Mouse (Mus musculus): ENCODE measurements around the gene Kcnj4.
A peak's percentile ranks its signal among the peaks of the same experiment; 100 is the strongest.
"Not testable (repeated sequence)": the region's sequence is repeated elsewhere in the genome, so short reads cannot be mapped to it uniquely, and the experiment has no call there.

Kcnj4 gene

GRCm38 (mm10) chr15:79511553-79512320, 6.7 kb upstream of the Kcnj4 start:
- DNase-seq (ENCODE audit: low spot score in 2 of 2): peak; percentile 12 to 47

GRCm38 (mm10) chr15:79510425-79510824, 5.4 kb upstream of the Kcnj4 start:
- DNase-seq (ENCODE audit: low spot score in 2 of 2): no peak

- no peak for DNase-seq (ENCODE audit: low spot score in 2 of 2)
Observed at GRCm38 (mm10) chr15:79509998-79510397, 5.0 kb upstream of the Kcnj4 start.

GRCm38 (mm10) chr15:79507055-79507828, 2.2 kb upstream of the Kcnj4 start:
- no peak for DNase-seq (ENCODE audit: low spot score in 2 of 2)

GRCm38 (mm10) chr15:79506460-79506859, 1.4 kb upstream of the Kcnj4 start:
- no peak for DNase-seq (ENCODE audit: low spot score in 2 of 2)

- peak; percentile 12 to 62 for DNase-seq (ENCODE audit: low spot score in 2 of 2)
Observed at GRCm38 (mm10) chr15:79505616-79506283, 709 bp upstream of the Kcnj4 start.

- no peak for DNase-seq (ENCODE audit: low spot score in 2 of 2)
Observed at GRCm38 (mm10) chr15:79503438-79503837, 1.6 kb downstream of the Kcnj4 start.

- no peak for DNase-seq (ENCODE audit: low spot score in 2 of 2)
Observed at GRCm38 (mm10) chr15:79502891-79503341, 2.1 kb downstream of the Kcnj4 start.

- no peak for DNase-seq (ENCODE audit: low spot score in 2 of 2)
Observed at GRCm38 (mm10) chr15:79500110-79500509, 4.9 kb downstream of the Kcnj4 start.

- no peak for DNase-seq (ENCODE audit: low spot score in 2 of 2)
Observed at GRCm38 (mm10) chr15:79493527-79493926, 11.5 kb downstream of the Kcnj4 start.

GRCm38 (mm10) chr15:79489463-79489862, 15.6 kb downstream of the Kcnj4 start:
- DNase-seq (ENCODE audit: low spot score in 2 of 2): no peak

- no peak for DNase-seq (ENCODE audit: low spot score in 2 of 2)
Observed at GRCm38 (mm10) chr15:79481181-79481688, 23.8 kb downstream of the Kcnj4 start.

- no peak for DNase-seq (ENCODE audit: low spot score in 2 of 2)
Observed at GRCm38 (mm10) chr15:79477227-79477626, 27.8 kb downstream of the Kcnj4 start.

GRCm38 (mm10) chr15:79473638-79474355, 31.2 kb downstream of the Kcnj4 start:
- DNase-seq (ENCODE audit: low spot score in 2 of 2): no peak

GRCm38 (mm10) chr15:79473042-79473441, 32.0 kb downstream of the Kcnj4 start:
- no peak for DNase-seq (ENCODE audit: low spot score in 2 of 2)

GRCm38 (mm10) chr15:79471095-79471494, 33.9 kb downstream of the Kcnj4 start:
- no peak for DNase-seq (ENCODE audit: low spot score in 2 of 2)

GRCm38 (mm10) chr15:79470583-79470982, 34.5 kb downstream of the Kcnj4 start:
- DNase-seq (ENCODE audit: low spot score in 2 of 2): no peak

- DNase-seq (ENCODE audit: low spot score in 2 of 2): no peak
Observed at GRCm38 (mm10) chr15:79469577-79469976, 35.5 kb downstream of the Kcnj4 start.

- DNase-seq (ENCODE audit: low spot score in 2 of 2): peak; percentile 61 to 89
Observed at GRCm38 (mm10) chr15:79466601-79467286, 38.3 kb downstream of the Kcnj4 start.

- no peak for DNase-seq (ENCODE audit: low spot score in 2 of 2)
Observed at GRCm38 (mm10) chr15:79456546-79456945, 48.5 kb downstream of the Kcnj4 start.

- not testable (repeated sequence) for DNase-seq (ENCODE audit: low spot score in 2 of 2)
Observed at GRCm38 (mm10) chr15:79456104-79456503, 48.9 kb downstream of the Kcnj4 start.

Data from thymus, postnatal 10 days (tissue).